In genomic region chr7:45334605-45335004, GRCm38 (mm10) we compare ENCODE assay signal across 14 mouse cellular contexts. TPM values are rescaled to one million over a fixed set of nuclear protein-coding genes. Genes with fewer than 3 reads are reported as not detected.
DNase-seq lines count a peak whose midpoint lies in the region; ATAC-seq lines count a peak whose summit lies in the region.
"Had no signal": no experiment of that assay in that cellular context is flagged by ENCODE, and none has a peak within 500 bp of the region (broad histone marks: within the 10 kb centered on the region; RNA-seq: fewer than 3 reads in every experiment).

No protein-coding gene starts in this region.

- H3K9me3 ChIP-seq in neural tube, embryonic 12.5 days, result no peaks in the 10 kb centered on the region
- H3K9me3 ChIP-seq: liver, embryonic 15.5 days had no signal

- 39% methylated on average over 3 of the region's 3 CpGs for WGBS in neural tube, embryonic 12.5 days

- ATAC-seq in neural tube, embryonic 12.5 days (ENCODE audit: low FRiP score, low read depth), result no peak

- H3K9ac ChIP-seq in neural tube, embryonic 12.5 days, result no peak overlapping the region
- H3K9ac ChIP-seq: liver, embryonic 15.5 days had no signal

- peak overlapping the region; percentile 87; the same call in 1 of the 2 replicates for H3K4me2 ChIP-seq in neural tube, embryonic 12.5 days (replicated peaks)
- H3K4me2 ChIP-seq: liver, embryonic 15.5 days had no signal

- peaks cover 40% of the 10 kb centered on the region for H3K4me1 ChIP-seq in neural tube, embryonic 12.5 days

- peak; percentile 98 for DNase-seq in heart, adult 11 months
- no peak for DNase-seq in heart, postnatal 25 days (ENCODE audit: low spot score)
- DNase-seq in neural tube, embryonic 10.5 days (ENCODE audit: extremely low spot score, low spot score), result no peak
- peak; percentile 22 to 41 for DNase-seq in heart, postnatal 14 days
- no peak for DNase-seq in layer of hippocampus, adult 9-11 months
- DNase-seq in left cerebral cortex, postnatal 36 days (ENCODE audit: low spot score in 2 of 2), result no peak
- no peak for DNase-seq in spleen, adult 18-20 months
- DNase-seq: adrenal gland, postnatal 10 days; cerebellum, adult 8-10 months; layer of hippocampus, postnatal 36 days; retina, postnatal 1 day had no signal

- H3K4me3 ChIP-seq in neural tube, embryonic 12.5 days, result no peak overlapping the region
- H3K4me3 ChIP-seq: liver, embryonic 15.5 days had no signal

- no peak overlapping the region for H3K27ac ChIP-seq in neural tube, embryonic 12.5 days
- H3K27ac ChIP-seq: hindbrain, embryonic 14.5 days; liver, embryonic 15.5 days had no signal

- H3K27me3 ChIP-seq in neural tube, embryonic 12.5 days (replicated peaks), result peaks cover 9% of the 10 kb centered on the region

- intact Hi-C loops in heart, postnatal 25 days (cut with DNase I), result no loop called here
- intact Hi-C loops in heart, postnatal 14 days (cut with DNase I), result no loop called here
- intact Hi-C loops in left cerebral cortex, postnatal 36 days (cut with DNase I), result no loop called here

- no peaks in the 10 kb centered on the region for H3K36me3 ChIP-seq in neural tube, embryonic 12.5 days
- H3K36me3 ChIP-seq: liver, embryonic 15.5 days had no signal

RNA-seq across cellular contexts. Expression of gene Hrc, which starts 0.5 kb away (rescaled TPM):
- total RNA-seq in heart, postnatal 25 days (2021), result 100 to 1,000 TPM; 773 to 825 TPM
- 0.46 and 0.77 TPM in 2 replicates for polyA plus RNA-seq in neural tube, embryonic 12.5 days (2016; fragmentation: Nextera tagmentation; extraction: Ambion mirVana)
- total RNA-seq in heart, postnatal 14 days (2021), result 100 to 1,000 TPM; 516 to 539 TPM
- total RNA-seq in left cerebral cortex, postnatal 36 days (2021), result under 1 TPM; 0.27 to 0.52 TPM

RNA-seq across cellular contexts. Expression of gene Trpm4, which starts 1.0 kb away (rescaled TPM):
- total RNA-seq in heart, postnatal 25 days (2021), result 10 to 100 TPM; 23.5 to 25.0 TPM
- 9.6 and 11.0 TPM in 2 replicates for polyA plus RNA-seq in neural tube, embryonic 12.5 days (2016; fragmentation: Nextera tagmentation; extraction: Ambion mirVana)
- total RNA-seq in heart, postnatal 14 days (2021), result 10 to 100 TPM; 20.8 to 22.3 TPM
- 10 to 100 TPM; 18.0 to 20.9 TPM for total RNA-seq in left cerebral cortex, postnatal 36 days (2021)

RNA-seq across cellular contexts. Expression of gene Ppfia3, which starts 32.2 kb away (rescaled TPM):
- under 1 TPM; 0.18 to 0.25 TPM for total RNA-seq in heart, postnatal 25 days (2021)
- polyA plus RNA-seq in neural tube, embryonic 12.5 days (2016; fragmentation: Nextera tagmentation; extraction: Ambion mirVana), result 17.1 and 18.1 TPM in 2 replicates
- total RNA-seq in heart, postnatal 14 days (2021), result under 1 TPM; 0.22 to 0.29 TPM
- 100 to 1,000 TPM; 154 to 168 TPM for total RNA-seq in left cerebral cortex, postnatal 36 days (2021)

RNA-seq across cellular contexts. Expression of gene Lin7b, which starts 35.8 kb away (rescaled TPM):
- total RNA-seq in heart, postnatal 25 days (2021), result 1 to 10 TPM; 1.8 to 2.0 TPM
- 3.5 TPM in 2 replicates for polyA plus RNA-seq in neural tube, embryonic 12.5 days (2016; fragmentation: Nextera tagmentation; extraction: Ambion mirVana)
- under 1 TPM; 0.90 to 0.96 TPM for total RNA-seq in heart, postnatal 14 days (2021)
- total RNA-seq in left cerebral cortex, postnatal 36 days (2021), result 100 to 1,000 TPM; 164 to 189 TPM
- polyA plus RNA-seq: liver, embryonic 15.5 days had no signal

RNA-seq across cellular contexts. Expression of gene Slc6a21, which starts 57.3 kb away (rescaled TPM):
- total RNA-seq in heart, postnatal 25 days (2021), result not detected
- not detected in 2 replicates for polyA plus RNA-seq in neural tube, embryonic 12.5 days (2016; fragmentation: Nextera tagmentation; extraction: Ambion mirVana)
- not detected for total RNA-seq in heart, postnatal 14 days (2021)
- not detected for total RNA-seq in left cerebral cortex, postnatal 36 days (2021)
- total RNA-seq: layer of hippocampus, postnatal 36 days had no signal
- polyA plus RNA-seq: hindbrain, embryonic 14.5 days; liver, embryonic 15.5 days had no signal

Comparison
In these comparisons a context has a peak if more than half of its experiments do, and no peak if none do; other contexts are left out.
1. DNase-seq: peak in heart, adult 11 months (single experiment) and heart, postnatal 14 days (2 of 2); none in heart, postnatal 25 days (single experiment), neural tube, embryonic 10.5 days (single experiment), layer of hippocampus, adult 9-11 months (single experiment), left cerebral cortex, postnatal 36 days (0 of 2) and spleen, adult 18-20 months (0 of 2).
2. RNA of gene Hrc, which starts 0.5 kb away (total RNA-seq): 773 to 825 TPM in heart, postnatal 25 days and 516 to 539 TPM in heart, postnatal 14 days; 0.27 to 0.52 TPM in left cerebral cortex, postnatal 36 days; every median in the first group is over 100 times any median in the second.
3. RNA of gene Ppfia3, which starts 32.2 kb away (total RNA-seq): 154 to 168 TPM in left cerebral cortex, postnatal 36 days; 0.22 to 0.29 TPM in heart, postnatal 14 days and 0.18 to 0.25 TPM in heart, postnatal 25 days; every median in the first group is over 100 times any median in the second.